ENCODE assay signal across 10 mouse cellular contexts in genomic region chr16:91884196-91884595, GRCm38 (mm10).
A peak's percentile ranks its signal among the peaks of the same experiment; 100 is the strongest.
DNase-seq lines count a peak whose midpoint lies in the region; ATAC-seq and TF ChIP-seq lines count a peak whose summit lies in the region.
"Had no signal": no experiment of that assay in that cellular context is flagged by ENCODE, and none has a peak within 500 bp of the region (broad histone marks: within the 10 kb centered on the region; RNA-seq: fewer than 3 reads in every experiment).

No protein-coding gene starts in this region.

- H3K9me3 ChIP-seq in E14TG2a.4 (ENCODE audit: low read length), result peaks cover 12% of the 10 kb centered on the region; the same call in 1 of the 2 replicates
- H3K9me3 ChIP-seq in liver, embryonic 15.5 days (replicated peaks), result no peaks in the 10 kb centered on the region
- H3K9me3 ChIP-seq in forebrain, embryonic 13.5 days (replicated peaks), result no peaks in the 10 kb centered on the region
- H3K9me3 ChIP-seq: neural tube, embryonic 12.5 days had no signal

- 0 out of 2 replicates have a peak, but pooled peaks have one; percentile 32 for ATAC-seq in liver, embryonic 15.5 days (ENCODE audit: insufficient read depth)
- ATAC-seq in forebrain, embryonic 13.5 days, result no peak

- no peak overlapping the region for H3K4me2 ChIP-seq in liver, embryonic 15.5 days
- H3K4me2 ChIP-seq in forebrain, embryonic 13.5 days, result no peak overlapping the region
- H3K4me2 ChIP-seq: neural tube, embryonic 12.5 days had no signal

- peaks cover 24% of the 10 kb centered on the region for H3K4me1 ChIP-seq in E14TG2a.4 (replicated peaks; ENCODE audit: low read depth, low read length)
- H3K4me1 ChIP-seq in liver, embryonic 15.5 days (replicated peaks), result peaks cover 25% of the 10 kb centered on the region
- no peaks in the 10 kb centered on the region; the same call in none of the 2 replicates for H3K4me1 ChIP-seq in testis, adult 2 months (ENCODE audit: control insufficient read depth, insufficient read depth, low read length)
- peaks cover 8% of the 10 kb centered on the region for H3K4me1 ChIP-seq in forebrain, embryonic 13.5 days

- H3K4me3 ChIP-seq in E14TG2a.4 (replicated peaks; ENCODE audit: low read length), result no peak overlapping the region
- no peak overlapping the region for H3K4me3 ChIP-seq in liver, embryonic 15.5 days (replicated peaks)
- H3K4me3 ChIP-seq in testis, adult 2 months (ENCODE audit: control insufficient read depth, low read depth, low read length), result no peak overlapping the region
- H3K4me3 ChIP-seq in forebrain, embryonic 13.5 days, result no peak overlapping the region
- H3K4me3 ChIP-seq: erythroblast, embryonic 14.5 days; neural tube, embryonic 12.5 days had no signal

- TF ChIP-seq CTCF in E14TG2a.4 (conservative IDR thresholded peaks at IDR 0.05; ENCODE audit: low read length), result peak; percentile 97
- peak; percentile 99 for TF ChIP-seq CTCF in testis, adult 2 months (IDR thresholded peaks at IDR 0.05; ENCODE audit: control insufficient read depth, insufficient read depth, insufficient replicate concordance, low read depth, low read length)

- no peak for TF ChIP-seq POLR2A in testis, adult 2 months (IDR thresholded peaks at IDR 0.05; ENCODE audit: control insufficient read depth, low read depth, low read length)

- H3K36me3 ChIP-seq in E14TG2a.4 (ENCODE audit: insufficient read depth, low read length), result no peaks in the 10 kb centered on the region
- no peaks in the 10 kb centered on the region for H3K36me3 ChIP-seq in liver, embryonic 15.5 days (replicated peaks)
- H3K36me3 ChIP-seq in testis, adult 2 months (ENCODE audit: control insufficient read depth, insufficient read depth, low read length), result no peaks in the 10 kb centered on the region
- peaks cover 21% of the 10 kb centered on the region for H3K36me3 ChIP-seq in forebrain, embryonic 13.5 days (ENCODE audit: poor library complexity, severe bottlenecking)

- DNase-seq in heart, postnatal 4 days, result peak; percentile 60
- DNase-seq in heart, postnatal 36 days, result no peak
- peak; percentile 53 for DNase-seq in cerebellum, adult 8-10 months
- DNase-seq in left cerebral cortex, adult 9 months (ENCODE audit: low spot score in 2 of 2), result no peak

- intact Hi-C loops in heart, postnatal 36 days (cut with DNase I), result no loop called here

- no peak overlapping the region for H3K27ac ChIP-seq in liver, embryonic 15.5 days (replicated peaks)
- H3K27ac ChIP-seq in testis, adult 2 months (ENCODE audit: control insufficient read depth, insufficient read depth, low read depth, low read length), result no peak overlapping the region
- H3K27ac ChIP-seq in forebrain, embryonic 13.5 days, result no peak overlapping the region
- H3K27ac ChIP-seq: neural tube, embryonic 12.5 days had no signal

- H3K27me3 ChIP-seq in E14TG2a.4 (ENCODE audit: insufficient read depth, low read length), result no peaks in the 10 kb centered on the region; the same call in 1 of the 2 replicates
- H3K27me3 ChIP-seq in liver, embryonic 15.5 days, result peaks cover 47% of the 10 kb centered on the region
- no peaks in the 10 kb centered on the region for H3K27me3 ChIP-seq in testis, adult 2 months (ENCODE audit: control insufficient read depth, insufficient read depth, low read length)
- H3K27me3 ChIP-seq in forebrain, embryonic 13.5 days, result no peaks in the 10 kb centered on the region
- H3K27me3 ChIP-seq: neural tube, embryonic 12.5 days had no signal

- no peak overlapping the region for H3K9ac ChIP-seq in liver, embryonic 15.5 days
- H3K9ac ChIP-seq in forebrain, embryonic 13.5 days, result no peak overlapping the region
- H3K9ac ChIP-seq: neural tube, embryonic 12.5 days had no signal

- WGBS in liver, embryonic 15.5 days (ENCODE audit: insufficient replicate concordance), result 43% methylated on average over 5 of the region's 5 CpGs
- WGBS in forebrain, embryonic 13.5 days, result 60% methylated on average over 5 of the region's 5 CpGs

Comparison
In these comparisons a context has a peak if more than half of its experiments do, and no peak if none do; other contexts are left out.
1. DNase-seq: peak in heart, postnatal 4 days (single experiment) and cerebellum, adult 8-10 months (single experiment); none in heart, postnatal 36 days (0 of 2) and left cerebral cortex, adult 9 months (0 of 2).